Mouse (Mus musculus) kidney, postnatal 25 days (tissue): ENCODE data around the gene Pde6b.

Source experiments
- DNase-seq, 2 experiments: peaks; one replicate each; pipeline ENCODE4 v3.0.0; 2021; ENCODE audit warnings: mixed read lengths in 2 of 2

Pde6b gene

GRCm38 (mm10) chr5:108465131-108465891 lies 77.1 kb downstream of the Pde6b start:
- DNase-seq: no peak

GRCm38 (mm10) chr5:108466647-108467046 lies 78.5 kb downstream of the Pde6b start:
- no peak for DNase-seq

- DNase-seq: no peak
Measured at GRCm38 (mm10) chr5:108469617-108470016, 81.4 kb downstream of the Pde6b start.

GRCm38 (mm10) chr5:108473737-108474136 lies 85.5 kb downstream of the Pde6b start:
- DNase-seq: no peak

- DNase-seq: no peak
Measured at GRCm38 (mm10) chr5:108475977-108476376, 87.8 kb downstream of the Pde6b start.
